Mouse (Mus musculus) left cerebral cortex, postnatal 14 days (tissue): ENCODE data around the gene Mark4. TPM values are rescaled to one million over a fixed set of nuclear protein-coding genes. Genes with fewer than 3 reads are reported as not detected.
A peak's percentile ranks its signal among the peaks of the same experiment; 100 is the strongest.

Experiments
- DNase-seq, 2 experiments: peaks; one replicate each; pipeline ENCODE4 v3.0.0; 2021 to 2022; ENCODE audit warnings: low spot score in 2 of 2, mixed read lengths in 1 of 2
- intact Hi-C: fragments of 180-260 bp; cut with DNase I; formaldehyde crosslinking; loops from one replicate; pipeline ENCODE4 v1.15.1; 2025
- total RNA-seq, 2 experiments: library from RNA; stranded (reverse); gene quantifications; 2 replicates each; pipeline ENCODE4 v1.2.3; 2021

The Mark4 gene
- total RNA-seq, 2 experiments from 2014 or later = 89.9 to 96.7 TPM

DNA sequence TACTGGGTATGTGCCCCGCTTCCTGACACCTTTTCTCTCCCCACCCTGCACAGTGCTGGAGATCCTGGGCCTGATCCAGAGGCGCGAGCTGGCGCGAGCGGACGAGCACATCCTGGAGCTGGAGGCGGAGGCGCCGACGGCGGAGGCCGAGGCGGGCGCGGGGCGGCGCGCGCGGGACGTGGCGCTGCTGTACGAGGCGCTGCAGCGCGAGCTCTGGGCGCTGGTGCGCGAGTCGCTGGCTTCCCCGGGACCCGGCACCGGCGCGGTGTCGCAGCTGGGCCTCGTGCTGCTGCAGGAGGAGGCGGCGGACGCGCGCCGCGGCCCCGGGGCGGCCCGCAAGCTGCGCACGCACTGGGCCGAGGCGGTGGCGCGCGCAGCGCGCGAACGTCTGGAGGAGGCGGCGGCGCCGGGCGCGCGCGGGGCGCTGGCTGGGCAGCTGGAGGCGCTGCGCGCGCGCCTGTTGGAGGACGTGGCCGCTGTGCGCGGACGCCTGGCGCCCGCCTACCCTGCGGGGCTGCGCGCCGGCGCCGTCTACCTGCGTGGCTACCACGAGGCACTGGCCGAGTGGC is 15.3 kb upstream of the Mark4 start:
- DNase-seq = peak; percentile 87 to 90
- intact Hi-C loops = no loop called here

DNA sequence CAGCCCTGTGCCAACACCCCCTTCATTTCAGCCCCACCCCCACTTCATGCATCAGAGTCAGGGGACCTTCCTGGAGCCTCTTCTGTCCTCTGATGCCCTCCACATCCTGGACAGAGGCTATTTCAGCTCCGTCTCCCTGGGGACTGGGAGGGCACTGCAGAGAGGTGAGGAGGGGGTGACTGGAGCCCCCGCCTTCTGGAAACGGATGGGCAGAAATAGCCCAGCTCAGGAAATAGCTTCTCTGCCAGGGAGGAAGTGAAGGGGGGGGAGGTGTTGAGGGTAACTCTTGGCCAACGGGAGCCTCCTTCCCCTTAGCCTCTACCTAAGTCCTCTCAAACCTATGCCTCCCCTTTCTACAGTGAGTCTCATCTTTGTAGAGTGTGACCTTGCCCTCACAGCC is 13.8 kb upstream of the Mark4 start:
- no peak for DNase-seq
- intact Hi-C loops = no loop called here

DNA sequence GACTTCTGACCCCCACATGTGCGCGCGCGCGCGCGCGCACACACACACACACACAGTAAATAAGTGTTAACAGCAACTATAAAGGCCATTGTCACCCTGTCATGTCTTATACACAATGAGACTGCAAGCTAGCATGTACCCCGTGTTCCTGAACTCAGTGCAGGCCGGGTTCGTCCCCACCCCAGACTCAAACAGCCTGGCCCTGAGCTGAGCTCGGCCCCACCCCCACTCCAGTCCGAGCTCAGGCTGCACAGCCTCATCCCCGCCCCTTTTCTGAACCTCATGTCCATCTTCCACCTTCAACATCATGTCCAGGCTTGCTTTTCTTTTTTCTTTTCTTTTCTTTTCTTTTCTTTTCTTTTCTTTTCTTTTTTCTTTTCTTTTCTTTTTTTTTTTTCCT is 11.7 kb upstream of the Mark4 start:
- intact Hi-C loops = no loop called here
- no peak for DNase-seq

GRCm38 (mm10) chr7:19469404-19469803 is 10.8 kb upstream of the Mark4 start:
- intact Hi-C loops = no loop called here

GRCm38 (mm10) chr7:19468279-19468678 is 9.7 kb upstream of the Mark4 start:
- intact Hi-C loops = no loop called here
- DNase-seq = no peak

More at GRCm38 (mm10) chr7:19469404-19469803, 10.8 kb upstream of the Mark4 start:
- no peak for DNase-seq

DNA sequence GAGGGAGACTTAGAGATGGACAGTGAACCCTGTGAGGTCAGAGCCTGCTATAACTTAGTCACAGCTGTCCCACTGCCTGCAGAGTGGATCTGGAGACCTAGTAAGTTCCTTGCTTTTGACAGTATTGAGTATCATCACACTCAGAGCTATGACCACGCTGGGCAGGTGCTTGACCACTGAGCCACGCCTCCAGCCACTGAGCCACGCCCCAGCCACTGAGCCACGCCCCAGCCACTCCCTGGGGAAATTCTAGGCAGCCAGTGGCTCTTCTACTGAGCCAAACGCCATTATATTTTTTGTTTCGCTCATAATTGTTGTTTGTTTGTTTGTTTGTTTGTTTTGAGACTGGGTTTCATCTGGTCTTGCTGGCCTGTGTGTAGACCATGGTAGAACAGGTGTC is 9.0 kb upstream of the Mark4 start:
- DNase-seq = no peak
- intact Hi-C loops = no loop called here

GRCm38 (mm10) chr7:19466602-19467145 is 8.1 kb upstream of the Mark4 start:
- intact Hi-C loops = no loop called here
- DNase-seq = no peak

- intact Hi-C loops = loop anchor here (5.0 kb wide), 1 partner anchor 33 kb away; no protein-coding TSS in a partner anchor
- DNase-seq = no peak
Observed at GRCm38 (mm10) chr7:19464367-19465307, 6.0 kb upstream of the Mark4 start.

DNA sequence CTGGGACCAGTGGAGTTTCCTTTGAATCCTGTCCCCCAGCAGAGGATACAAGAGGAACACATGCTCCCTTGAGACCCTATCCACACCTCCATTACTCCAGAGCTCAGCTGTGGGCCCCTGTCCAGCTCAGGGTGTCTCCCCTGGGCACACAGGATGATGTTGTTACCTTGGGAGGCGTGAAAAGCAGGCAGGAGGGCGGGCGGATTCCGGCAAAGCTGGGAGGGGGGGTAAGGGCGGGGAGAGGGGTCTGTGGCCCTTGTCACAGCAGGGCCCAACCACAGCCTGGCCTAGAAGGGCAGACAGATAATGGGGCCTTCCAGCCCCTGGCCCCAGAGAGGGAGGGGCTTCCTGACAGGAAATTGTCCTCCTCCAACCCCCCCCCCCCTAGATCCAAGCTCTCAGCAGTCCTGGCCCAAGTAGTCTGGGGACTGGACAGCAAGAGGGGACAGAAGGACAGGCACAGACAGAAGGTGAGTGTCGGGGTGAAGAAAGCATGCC is 4.3 kb upstream of the Mark4 start, which contains the start of gene Exoc3l2:
Exoc3l2 (plus strand) TSS at position 448 of the 498 bp plus-strand sequence.
- no peak for DNase-seq
- intact Hi-C loops = loop anchor here (5.0 kb wide), 1 partner anchor 34 kb away; no protein-coding TSS in a partner anchor

DNA sequence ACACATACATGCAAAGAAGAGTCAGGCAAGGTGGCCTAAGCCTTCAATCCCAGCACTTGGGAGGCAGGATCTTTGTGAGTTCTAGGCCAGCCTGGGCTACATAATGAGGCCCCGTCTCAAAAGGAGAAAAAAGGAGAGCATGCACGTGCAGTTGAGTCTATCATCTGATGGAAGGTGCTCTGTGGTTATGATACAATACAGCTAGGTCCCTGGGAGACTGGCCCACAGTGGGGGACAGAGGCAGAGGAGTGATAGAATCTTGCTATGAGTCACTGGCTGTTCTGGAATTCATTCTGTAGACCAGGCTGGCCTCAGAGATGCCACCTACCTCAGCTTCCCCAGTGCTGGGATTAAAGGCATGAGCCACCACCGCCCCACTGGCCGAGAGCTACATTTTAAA is 3.8 kb upstream of the Mark4 start:
- intact Hi-C loops = loop anchor here (5.0 kb wide), 1 partner anchor 35 kb away; no protein-coding TSS in a partner anchor
- no peak for DNase-seq

DNA sequence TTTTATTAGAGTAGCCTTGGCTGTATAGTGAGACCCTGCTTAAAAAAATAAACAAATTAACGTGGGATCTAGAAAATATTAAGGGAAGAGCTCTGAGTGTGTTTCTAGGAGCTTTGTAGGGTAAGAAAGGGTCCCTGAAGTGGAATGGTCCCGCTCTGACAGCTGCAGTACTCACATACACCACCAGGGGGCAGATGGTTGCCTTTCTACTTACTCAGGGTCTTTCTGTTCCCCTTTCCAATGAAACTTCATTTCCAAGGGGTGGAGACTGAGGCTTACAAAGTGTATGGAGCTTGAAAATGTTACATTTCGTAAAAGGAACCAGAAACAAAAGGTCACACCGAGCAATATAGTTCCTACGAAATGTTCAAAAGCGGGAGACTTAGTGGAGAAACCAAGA is 2.9 kb upstream of the Mark4 start:
- peak; percentile 82 to 90 for DNase-seq
- intact Hi-C loops = loop anchor here (5.0 kb wide), 1 partner anchor 36 kb away; no protein-coding TSS in a partner anchor

- intact Hi-C loops = loop anchor here (5.0 kb wide), 1 partner anchor 37 kb away; no protein-coding TSS in a partner anchor
- DNase-seq = no peak
Observed at GRCm38 (mm10) chr7:19460500-19460899, 1.9 kb upstream of the Mark4 start.

DNA sequence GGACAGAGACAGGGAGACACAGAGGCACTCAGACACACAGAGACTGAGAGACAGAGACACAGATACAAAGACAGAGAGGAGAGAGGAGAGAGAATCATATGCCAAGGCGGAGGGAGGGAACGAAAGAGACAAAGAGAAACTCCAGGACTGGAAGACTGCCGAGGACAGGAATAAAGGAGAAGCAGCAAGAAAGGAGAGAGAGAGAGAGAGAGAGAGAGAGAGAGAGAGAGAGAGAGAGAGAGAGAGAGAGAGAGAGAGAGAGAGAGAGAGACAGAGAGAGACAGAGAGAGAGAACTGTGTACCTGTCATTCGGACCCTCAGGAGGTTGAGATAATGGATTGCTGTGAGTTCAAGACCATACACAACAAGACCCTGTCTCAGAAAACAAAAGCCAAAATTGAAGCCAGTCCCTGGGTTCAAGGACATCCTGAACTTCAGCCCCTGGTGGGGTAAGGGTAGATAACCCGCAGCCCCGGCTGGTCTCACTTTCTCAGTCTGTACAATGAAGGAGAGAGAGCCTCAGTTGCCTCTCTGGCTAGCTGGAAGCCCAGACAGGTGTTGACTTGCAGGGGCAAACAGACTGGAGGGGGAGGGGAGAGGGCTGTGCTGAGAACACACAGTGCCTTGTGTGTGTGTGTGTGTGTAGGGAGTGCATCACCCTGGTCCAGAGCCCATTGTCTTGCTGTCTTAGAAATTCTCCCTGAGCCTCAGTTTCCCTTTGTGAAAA is 686 bp upstream of the Mark4 start:
- intact Hi-C loops = no loop called here
- DNase-seq = no peak

GRCm38 (mm10) chr7:19458072-19458486 is 542 bp downstream of the Mark4 start:
- intact Hi-C loops = no loop called here
- DNase-seq = peak; percentile 49 to 50

DNA sequence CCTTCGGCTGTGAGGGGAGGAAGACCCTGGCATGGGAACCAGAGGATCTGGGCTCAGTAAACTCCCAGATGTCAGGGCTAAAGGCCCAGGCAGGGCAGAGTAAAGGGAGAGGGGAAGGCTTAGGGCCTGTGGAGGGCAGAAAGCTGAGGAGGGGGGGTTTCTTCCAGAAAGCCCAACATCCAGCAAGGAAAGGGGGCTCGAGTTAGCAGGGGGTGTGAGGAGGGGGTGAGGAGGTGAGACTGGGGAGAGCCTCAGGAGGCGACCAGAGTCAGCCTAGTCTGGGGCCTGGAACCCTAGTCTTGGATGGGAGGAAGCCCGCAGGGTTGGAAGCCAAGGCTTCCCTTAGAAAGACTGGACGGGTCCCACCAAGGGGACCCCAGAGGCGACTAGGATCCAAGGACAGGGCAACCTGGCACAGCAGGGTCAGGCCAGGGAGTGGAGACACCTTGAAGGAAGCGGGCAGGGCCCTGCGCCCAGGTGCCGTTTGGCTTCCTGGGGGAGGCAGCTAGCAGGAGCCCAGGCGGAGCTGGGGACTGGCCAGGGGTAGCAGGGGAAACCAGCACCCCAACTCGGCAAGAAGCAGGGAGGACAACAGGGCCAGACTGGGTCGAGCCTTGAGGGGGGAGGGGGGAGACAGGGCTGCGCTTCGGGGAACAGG is 1.1 kb downstream of the Mark4 start:
- DNase-seq = no peak
- intact Hi-C loops = no loop called here

DNA sequence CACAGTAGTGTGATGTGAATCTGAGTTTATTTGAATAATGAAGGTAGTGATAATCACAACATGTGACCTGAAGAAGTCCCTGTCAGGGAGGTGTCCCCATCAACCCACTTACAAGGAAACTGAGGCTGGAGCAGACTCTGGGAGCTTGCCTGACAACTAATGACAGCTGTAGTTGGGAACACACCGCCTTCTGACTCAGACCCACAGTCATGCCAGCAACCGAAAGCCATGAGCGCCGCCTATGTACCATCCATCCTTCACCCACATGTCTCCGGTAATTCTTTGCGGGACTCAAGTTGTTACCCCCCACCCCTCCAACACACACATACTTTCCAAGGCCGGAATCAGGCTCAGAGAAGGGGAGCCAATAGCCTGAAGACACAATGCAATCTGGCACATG is 2.0 kb downstream of the Mark4 start:
- intact Hi-C loops = no loop called here
- no peak for DNase-seq

- intact Hi-C loops = no loop called here
Observed at GRCm38 (mm10) chr7:19455819-19456495, 2.7 kb downstream of the Mark4 start.

DNA sequence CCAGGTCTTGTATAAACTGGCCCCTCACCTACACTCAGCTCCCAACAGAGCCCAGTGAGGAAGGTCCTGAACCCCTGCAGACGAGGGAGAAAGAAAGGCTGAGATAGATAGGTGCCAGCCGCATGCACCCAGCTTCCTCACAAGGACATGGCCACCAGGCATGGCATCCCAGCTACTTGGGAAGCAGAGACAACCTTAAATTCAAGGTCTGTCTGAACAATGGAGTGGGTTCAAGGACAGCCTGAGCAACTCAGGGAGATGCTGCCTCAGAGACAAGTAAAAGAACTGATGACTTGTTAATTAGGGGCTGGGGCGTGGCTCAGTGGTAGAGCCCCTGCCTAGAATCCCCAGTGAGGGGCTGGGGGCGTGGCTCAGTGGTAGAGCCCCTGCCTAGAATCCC is 3.4 kb downstream of the Mark4 start:
- no peak for DNase-seq

More at GRCm38 (mm10) chr7:19455819-19456495, 2.7 kb downstream of the Mark4 start:
- DNase-seq = no peak

More for the DNA sequence above, 3.4 kb downstream of the Mark4 start:
- intact Hi-C loops = no loop called here
